Mouse (Mus musculus) C2C12 (cell line): ENCODE measurements at regions not wholly inside any gene's neighbourhood (a gene's known extent, or its start where the extent isn't known, plus 50 kb on each side); places are given as distances from the start of the nearest gene placed in this dataset.

Experiments
- CEBPB ChIP-seq: IDR thresholded peaks from one replicate; pipeline ENCODE4 v1.6.1; 2011; ENCODE audit warnings: low read depth, mild to moderate bottlenecking, control low read depth, moderate library complexity
- CTCF ChIP-seq: IDR thresholded peaks from one replicate; pipeline ENCODE4 v1.5.1; 2011; ENCODE audit not compliant: control insufficient read depth, insufficient read depth, insufficient read length
- MAX ChIP-seq: IDR thresholded peaks from one replicate; pipeline ENCODE4 v1.6.1; 2011; ENCODE audit warnings: mild to moderate bottlenecking, control low read depth
- MYOD1 ChIP-seq: IDR thresholded peaks from one replicate; pipeline ENCODE4 v1.6.1; 2011; ENCODE audit warnings: low read depth; ENCODE audit not compliant: control insufficient read depth, insufficient read length
- MYOG ChIP-seq: IDR thresholded peaks from one replicate; pipeline ENCODE4 v1.6.1; 2011; ENCODE audit not compliant: control insufficient read depth, insufficient read length; ENCODE audit errors: extremely low read depth
- USF1 ChIP-seq: IDR thresholded peaks from one replicate; pipeline ENCODE4 v1.6.1; 2011; ENCODE audit warnings: low read depth, mild to moderate bottlenecking, control low read depth, moderate library complexity

- TF ChIP-seq CTCF, result no peak
- no peak for TF ChIP-seq USF1
- no peak for TF ChIP-seq CEBPB
- no peak for TF ChIP-seq MAX
- TF ChIP-seq MYOG, result no peak
- TF ChIP-seq MYOD1, result no peak
These were observed 209.9 kb upstream of the Amigo2 start for GRCm38 (mm10) chr15:97456991-97457390.
